In genomic region chr1:165328384-165329289, GRCm38 (mm10) we compare ENCODE assay signal across 6 mouse cellular contexts. TPM values are rescaled to one million over a fixed set of nuclear protein-coding genes. Genes with fewer than 3 reads are reported as not detected.
A peak's percentile ranks its signal among the peaks of the same experiment; 100 is the strongest.
DNase-seq lines count a peak whose midpoint lies in the region; ATAC-seq and TF ChIP-seq lines count a peak whose summit lies in the region.
"Not testable (repeated sequence)": the region's sequence is repeated elsewhere in the genome, so short reads cannot be mapped to it uniquely, and the experiment has no call there.

No protein-coding gene starts in this region.

- TF ChIP-seq RAD21 in MEL (IDR thresholded peaks at IDR 0.05; ENCODE audit: low read depth, low read length): not testable (repeated sequence)

- not testable (repeated sequence) for H3K9ac ChIP-seq in MEL (ENCODE audit: control insufficient read depth, low read depth, low read length, poor library complexity, severe bottlenecking); liver, adult 2 months (ENCODE audit: low read depth, low read length); liver, embryonic 13.5 days; liver, embryonic 16.5 days (ENCODE audit: low read depth, low read length)

- not testable (repeated sequence) for H3K79me2 ChIP-seq in MEL (ENCODE audit: control insufficient read depth, insufficient read depth, low read length, poor library complexity); liver, adult 2 months (ENCODE audit: control insufficient read depth, insufficient read depth, low read length)

- H3K27me3 ChIP-seq in MEL (ENCODE audit: control insufficient read depth in 1 of 2, insufficient read depth in 2 of 2, low read length in 2 of 2); liver, adult 2 months (ENCODE audit: control insufficient read depth, insufficient read depth, low read length); liver, embryonic 13.5 days; liver, embryonic 16.5 days (ENCODE audit: control insufficient read depth, insufficient read depth, low read depth, low read length): not testable (repeated sequence)

- WGBS in liver, adult 2 months: 77% methylated on average over 17 of the region's 17 CpGs
- WGBS in liver, embryonic 13.5 days (ENCODE audit: insufficient replicate concordance): 79% methylated on average over 17 of the region's 17 CpGs
- 79% methylated on average over 17 of the region's 17 CpGs for WGBS in liver, embryonic 16.5 days (ENCODE audit: insufficient replicate concordance)

- H3K9me3 ChIP-seq in MEL (replicated peaks; ENCODE audit: insufficient read depth, low read length); liver, embryonic 13.5 days (replicated peaks); liver, embryonic 16.5 days (replicated peaks; ENCODE audit: control insufficient read depth, low read length): not testable (repeated sequence)

- TF ChIP-seq EP300 in MEL (IDR thresholded peaks at IDR 0.05; ENCODE audit: low read depth in 1 of 2, low read length in 2 of 2): not testable (repeated sequence)

- not testable (repeated sequence) for TF ChIP-seq CTCF in MEL (IDR thresholded peaks at IDR 0.05 in 2 of 3, conservative IDR thresholded peaks at IDR 0.05 in 1 of 3; ENCODE audit: control insufficient read depth in 1 of 3, insufficient read depth in 1 of 3, low read depth in 2 of 3, low read length in 3 of 3, poor library complexity in 1 of 3, severe bottlenecking in 1 of 3); liver, adult 2 months (IDR thresholded peaks at IDR 0.05; ENCODE audit: low read depth, low read length)

- not testable (repeated sequence) for H3K4me3 ChIP-seq in MEL (ENCODE audit: control insufficient read depth in 1 of 2, insufficient read depth in 1 of 2, low read depth in 2 of 2, low read length in 2 of 2); liver, adult 2 months (ENCODE audit: insufficient read depth, low read depth, low read length); liver, embryonic 13.5 days (replicated peaks); liver, embryonic 16.5 days (ENCODE audit: low read depth, low read length)

- ATAC-seq in erythroblast, adult 5-6 weeks (replicated peaks; ENCODE audit: low FRiP score, poor library complexity, severe bottlenecking): peak; percentile 45; the same call in 1 of the 2 replicates
- peak; percentile 57 for ATAC-seq in liver, embryonic 13.5 days (ENCODE audit: low read depth)
- ATAC-seq in liver, embryonic 16.5 days (ENCODE audit: low read depth): 0 out of 2 replicates have a peak, but pooled peaks have one; percentile 32
- peak; percentile 72 for ATAC-seq in megakaryocyte-erythroid progenitor cell, adult 5-6 weeks (replicated peaks; ENCODE audit: low FRiP score, low TSS enrichment, poor library complexity, severe bottlenecking)

- TF ChIP-seq POLR2A in MEL (IDR thresholded peaks at IDR 0.05; ENCODE audit: control insufficient read depth in 1 of 2, insufficient read depth in 1 of 2, low read depth in 1 of 2, low read length in 2 of 2, poor library complexity in 1 of 2); liver, adult 2 months (IDR thresholded peaks at IDR 0.05; ENCODE audit: extremely low read depth, insufficient read depth, low read length): not testable (repeated sequence)

- not testable (repeated sequence) for H3K4me1 ChIP-seq in MEL (ENCODE audit: control insufficient read depth in 1 of 2, insufficient read depth in 2 of 2, low read length in 2 of 2); liver, adult 2 months (ENCODE audit: control insufficient read depth, insufficient read depth, low read length); liver, embryonic 16.5 days (ENCODE audit: control insufficient read depth, low read depth, low read length)
- H3K4me1 ChIP-seq in liver, embryonic 13.5 days (replicated peaks): peaks cover 43% of the 10 kb centered on the region

- H3K4me2 ChIP-seq in liver, embryonic 13.5 days; liver, embryonic 16.5 days (ENCODE audit: low read depth, low read length): not testable (repeated sequence)

- DNase-seq in MEL (ENCODE audit: low read depth, low spot score): not testable (repeated sequence)
- DNase-seq in liver, adult 2 months (ENCODE audit: extremely low read depth, low read depth, low spot score): peak; percentile 48
- DNase-seq in liver, embryonic 13.5 days: peak; percentile 34

- not testable (repeated sequence) for H3K36me3 ChIP-seq in MEL (ENCODE audit: control insufficient read depth in 1 of 2, insufficient read depth in 2 of 2, low read length in 2 of 2); liver, embryonic 16.5 days (ENCODE audit: control insufficient read depth, insufficient read depth)
- peaks cover 12% of the 10 kb centered on the region; the same call in 1 of the 2 replicates for H3K36me3 ChIP-seq in liver, adult 2 months (ENCODE audit: control insufficient read depth, insufficient read depth, low read length)
- peaks cover 17% of the 10 kb centered on the region for H3K36me3 ChIP-seq in liver, embryonic 13.5 days

- H3K27ac ChIP-seq in MEL (ENCODE audit: control insufficient read depth, low read depth, low read length); liver, adult 2 months (replicated peaks; ENCODE audit: insufficient read depth, low read depth, low read length); liver, embryonic 16.5 days (ENCODE audit: low read length): not testable (repeated sequence)
- peak overlapping the region; percentile 11; the same call in 1 of the 2 replicates for H3K27ac ChIP-seq in liver, embryonic 13.5 days

TF ChIP-seq in MEL, 35 proteins besides CTCF, POLR2A, EP300 and RAD21:
- 0 out of 2 replicates have a peak, but pooled peaks have one; percentile 30 for TF ChIP-seq POLR2AphosphoS5 (IDR thresholded peaks at IDR 0.05; ENCODE audit: borderline replicate concordance, low read depth, low read length)

RNA-seq across cellular contexts. Expression of gene Gpr161, which starts 33.0 kb away (rescaled TPM):
- 0.08 and 0.10 TPM in 2 replicates for total RNA-seq in MEL (2012; rRNA removed)
- under 1 TPM in 1 of 2 experiments, not detected in 1; 0.97 TPM for polyA plus RNA-seq in MEL (2012; ENCODE audit: insufficient read depth in 1 of 2, insufficient read length in 2 of 2, low read depth in 1 of 2, low replicate concordance in 2 of 2, missing spikeins in 1 of 2)
- total RNA-seq in erythroblast, adult 5-6 weeks (2015; ENCODE audit: low replicate concordance): not detected in 2 replicates
- total RNA-seq in erythroblast, adult 5-6 weeks (2017; ENCODE audit: low replicate concordance): not detected in 2 replicates
- 0.09 and 0.13 TPM in 2 replicates for total RNA-seq in liver, adult 2 months (2014; rRNA removed)
- 0.07 and 0.17 TPM in 2 replicates for polyA plus RNA-seq in liver, adult 2 months (2012; rRNA removed)
- 0.07 TPM in 2 replicates for polyA plus RNA-seq in liver, embryonic 13.5 days (2015; fragmentation: Nextera tagmentation; extraction: Ambion mirVana)
- polyA plus RNA-seq in liver, embryonic 16.5 days (2015; fragmentation: Nextera tagmentation; extraction: Ambion mirVana): 0.07 and 0.11 TPM in 2 replicates
- total RNA-seq in megakaryocyte-erythroid progenitor cell, adult 5-6 weeks (2014; fragmentation: Nextera tagmentation): 0.11 TPM in 1 of 2 replicates, not detected in the other
- total RNA-seq in megakaryocyte-erythroid progenitor cell, adult 5-6 weeks (2017): not detected in 2 replicates
